Mouse (Mus musculus) C3H10T1/2 (cell line): ENCODE results near the gene Whamm. TPM values are rescaled to one million over a fixed set of nuclear protein-coding genes. Genes with fewer than 3 reads are reported as not detected.

Experiments used
- polyA plus RNA-seq, 2 experiments: library from polyadenylated mRNA; unstranded; fragments of >200 nt; fragmentation: generic; extraction: Trizol; gene quantifications; one replicate each; pipeline ENCODE4 v1.2.1; 2012; ENCODE audit warnings: missing spikeins in 2 of 2

Whamm gene
- polyA plus RNA-seq, result 1 to 10 TPM; 2.1 to 6.8 TPM

GRCm38 (mm10) chr7:81571108-81571940 is at the start of gene Whamm:
Whamm (plus strand) TSS chr7:81571266.

GRCm38 (mm10) chr7:81566892-81567291 is 4.2 kb upstream of the Whamm start, which contains the start of gene Fsd2:
Fsd2 (minus strand) TSS chr7:81566944.

Other genes with a start within 250 kb of the Whamm start
- gene Rps17, start 226.0 kb upstream of the Whamm start, polyA plus RNA-seq, result 1,000 to 10,000 TPM; 2,242 to 4,097 TPM
- gene Cpeb1, start 115.8 kb upstream of the Whamm start, polyA plus RNA-seq, result 1 to 10 TPM in 1 of 2 experiments, under 1 TPM in 1; 0.16 to 1.0 TPM
- under 1 TPM; 0.04 to 0.12 TPM for gene Ap3b2, start 77.3 kb upstream of the Whamm start, polyA plus RNA-seq
- not detected for gene BC048679, start 73.0 kb upstream of the Whamm start, polyA plus RNA-seq
- under 1 TPM in 1 of 2 experiments, not detected in 1; 0.02 TPM for gene Fsd2, start 4.3 kb upstream of the Whamm start, polyA plus RNA-seq
- gene Homer2, start 136.3 kb downstream of the Whamm start, polyA plus RNA-seq, result not detected
- 10 to 100 TPM in 1 of 2 experiments, 1 to 10 TPM in 1; 3.1 to 13.6 TPM for gene Ramac, start 191.7 kb downstream of the Whamm start, polyA plus RNA-seq
- gene 3110040N11Rik, start 218.2 kb downstream of the Whamm start, polyA plus RNA-seq, result 10 to 100 TPM; 10.6 to 33.7 TPM